Mouse (Mus musculus) small intestine, adult 2 months (tissue): ENCODE measurements at regions not wholly inside any gene's neighbourhood (a gene's known extent, or its start where the extent isn't known, plus 50 kb on each side); places are given as distances from the start of the nearest gene placed in this dataset.

Experiments
- CTCF ChIP-seq: fragments of 200-500 bp; IDR thresholded peaks from 2 replicates; pipeline ENCODE4 v1.5.1; 2012; ENCODE audit warnings: low read depth, mild to moderate bottlenecking, control low read depth, inconsistent platforms, low read length, moderate library complexity, mixed read lengths; ENCODE audit not compliant: insufficient replicate concordance, insufficient read length; ENCODE audit errors: extremely low read depth
- POLR2A ChIP-seq: fragments of 200-500 bp; IDR thresholded peaks from 2 replicates; pipeline ENCODE4 v1.6.1; 2012; ENCODE audit warnings: low read depth, mild to moderate bottlenecking, control low read depth, inconsistent platforms, low read length, moderate library complexity

DNA sequence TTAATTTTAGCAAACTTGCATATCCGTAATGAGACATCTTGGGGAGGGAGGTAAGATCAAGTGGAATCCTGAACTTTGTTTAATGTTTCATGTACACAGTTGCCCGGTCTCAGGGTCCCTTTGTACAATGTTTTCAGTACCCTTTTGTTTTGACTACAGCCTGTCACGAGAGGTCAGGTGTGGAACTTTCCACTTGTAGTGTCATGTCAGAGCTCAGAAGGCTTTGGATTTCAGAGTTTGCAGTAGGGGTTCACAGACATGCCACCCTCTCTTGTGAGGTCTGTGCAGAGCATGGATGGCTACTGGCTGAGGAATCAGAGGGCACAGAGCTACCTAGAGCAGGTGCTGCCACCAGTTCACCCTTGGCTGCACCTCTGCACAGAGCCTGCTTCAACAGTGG is 287.3 kb downstream of the Cog6 start:
- TF ChIP-seq CTCF (no peak), POLR2A (no peak)
